ENCODE assay signal across 25 mouse cellular contexts in genomic region chr3:104327034-104327729, GRCm38 (mm10).
DNase-seq lines count a peak whose midpoint lies in the region; ATAC-seq and TF ChIP-seq lines count a peak whose summit lies in the region.
"Had no signal": no experiment of that assay in that cellular context is flagged by ENCODE, and none has a peak within 500 bp of the region (broad histone marks: within the 10 kb centered on the region; RNA-seq: fewer than 3 reads in every experiment).

No protein-coding gene starts in this region.

- ATAC-seq in common myeloid progenitor, adult 5-6 weeks (replicated peaks; ENCODE audit: low read depth, poor library complexity, severe bottlenecking), result peak; percentile 60; the same call in 1 of the 2 replicates
- ATAC-seq in liver, embryonic 15.5 days (ENCODE audit: insufficient read depth), result peak; percentile 81
- ATAC-seq: hindbrain, postnatal 0 days; intestine, postnatal 0 days had no signal

- H3K36me3 ChIP-seq in ES-E14 (ENCODE audit: control insufficient read depth, insufficient read depth, low read length, poor library complexity, severe bottlenecking), result no peaks in the 10 kb centered on the region
- no peaks in the 10 kb centered on the region for H3K36me3 ChIP-seq in liver, embryonic 15.5 days (replicated peaks)
- H3K36me3 ChIP-seq: embryonic facial prominence, embryonic 15.5 days; forebrain, embryonic 10.5 days; heart, embryonic 10.5 days; hindbrain, embryonic 10.5 days; limb, embryonic 15.5 days had no signal

- no peak overlapping the region for H3K27ac ChIP-seq in ES-E14 (ENCODE audit: insufficient read depth, low read depth, low read length, poor library complexity, severe bottlenecking)
- H3K27ac ChIP-seq in liver, embryonic 15.5 days (replicated peaks), result no peak overlapping the region
- H3K27ac ChIP-seq: embryonic facial prominence, embryonic 15.5 days; forebrain, embryonic 10.5 days; heart, embryonic 10.5 days; hindbrain, embryonic 10.5 days; hindbrain, postnatal 0 days; layer of hippocampus, adult 2 months; limb, embryonic 15.5 days had no signal

- no peaks in the 10 kb centered on the region for H3K9me3 ChIP-seq in ES-E14 (ENCODE audit: control insufficient read depth, insufficient read depth, low read depth, low read length)
- no peaks in the 10 kb centered on the region for H3K9me3 ChIP-seq in liver, embryonic 15.5 days (replicated peaks)
- H3K9me3 ChIP-seq: embryonic facial prominence, embryonic 15.5 days; forebrain, embryonic 10.5 days; heart, embryonic 10.5 days; hindbrain, embryonic 10.5 days; limb, embryonic 15.5 days had no signal

- DNase-seq in ES-CJ7 (ENCODE audit: low read depth, low spot score) (peak; percentile 19), ES-E14 (ENCODE audit: low read depth, low spot score) (peak; percentile 21)
- no peak for DNase-seq in frontal cortex, postnatal 14 days (ENCODE audit: low spot score in 2 of 2)
- no peak for DNase-seq in kidney, postnatal 25 days
- no peak for DNase-seq in lung, adult 18-20 months
- DNase-seq in adrenal gland, postnatal 14 days, result no peak
- DNase-seq: adrenal gland, adult 2 months; cerebellum, adult 11 months; cerebellum, postnatal 10 days; embryo, embryonic 11 days; gastrocnemius, postnatal 25 days; lung, postnatal 10 days; midbrain, embryonic 14.5 days; right cerebral cortex, postnatal 25 days had no signal

- H3K9ac ChIP-seq in ES-E14 (ENCODE audit: insufficient read depth, low read depth, low read length, poor library complexity, severe bottlenecking), result no peak overlapping the region
- H3K9ac ChIP-seq in liver, embryonic 15.5 days, result no peak overlapping the region
- H3K9ac ChIP-seq: embryonic facial prominence, embryonic 15.5 days; limb, embryonic 15.5 days had no signal

- 43% methylated on average over 12 of the region's 12 CpGs for WGBS in liver, embryonic 15.5 days (ENCODE audit: insufficient replicate concordance)

- H3K4me3 ChIP-seq in ES-E14 (ENCODE audit: insufficient read depth in 1 of 2, low read depth in 1 of 2, low read length in 2 of 2, poor library complexity in 1 of 2, severe bottlenecking in 1 of 2), result peak overlapping the region in 1 of 2 experiments; percentile 37; a peak in 1 of 4 replicates
- H3K4me3 ChIP-seq in liver, embryonic 15.5 days (replicated peaks), result no peak overlapping the region
- H3K4me3 ChIP-seq: embryonic facial prominence, embryonic 15.5 days; forebrain, embryonic 10.5 days; heart, embryonic 10.5 days; hindbrain, embryonic 10.5 days; layer of hippocampus, adult 2 months; limb, embryonic 15.5 days; myocyte had no signal

- peak overlapping the region; percentile 25 for H3K4me2 ChIP-seq in liver, embryonic 15.5 days
- H3K4me2 ChIP-seq: embryonic facial prominence, embryonic 15.5 days; limb, embryonic 15.5 days had no signal

- in situ Hi-C loops in ES-E14 (cut with MboI; ENCODE audit: low sequenced_read_pairs in 2 of 2, unreplicated experiment in 2 of 2), result no loop called here

- H3K27me3 ChIP-seq in liver, embryonic 15.5 days, result no peaks in the 10 kb centered on the region
- H3K27me3 ChIP-seq: embryonic facial prominence, embryonic 15.5 days; limb, embryonic 15.5 days had no signal

- 0 out of 4 replicates have a peak, but pooled peaks cover 0 to 3% of the 10 kb centered on the region in 2 experiments for H3K4me1 ChIP-seq in ES-E14 (ENCODE audit: control insufficient read depth in 2 of 2, insufficient read depth in 2 of 2, low read length in 2 of 2, poor library complexity in 1 of 2)
- peaks cover 12% of the 10 kb centered on the region for H3K4me1 ChIP-seq in liver, embryonic 15.5 days (replicated peaks)
- H3K4me1 ChIP-seq: embryonic facial prominence, embryonic 15.5 days; forebrain, embryonic 10.5 days; hindbrain, embryonic 10.5 days; limb, embryonic 15.5 days had no signal

TF ChIP-seq in ES-E14, 5 proteins besides CTCF, POLR2A, EP300 and RAD21:
- TF ChIP-seq HCFC1 (IDR thresholded peaks at IDR 0.05; ENCODE audit: borderline replicate concordance, insufficient read depth, low read length), result no peak
- TF ChIP-seq CHD2 (IDR thresholded peaks at IDR 0.05; ENCODE audit: low read depth, low read length), result no peak

Comparison
In these comparisons a context has a peak if more than half of its experiments do, and no peak if none do; other contexts are left out.
1. DNase-seq: peak in ES-CJ7 (single experiment) and ES-E14 (single experiment); none in frontal cortex, postnatal 14 days (0 of 2), kidney, postnatal 25 days (0 of 2), lung, adult 18-20 months (0 of 2) and adrenal gland, postnatal 14 days (single experiment).